Mouse (Mus musculus) limb, embryonic 11.5 days (tissue): Measurements from ENCODE around the gene Speer4b. TPM values are rescaled to one million over a fixed set of nuclear protein-coding genes. Genes with fewer than 3 reads are reported as not detected.
"Not testable (repeated sequence)": the region's sequence is repeated elsewhere in the genome, so short reads cannot be mapped to it uniquely, and the experiment has no call there.

ENCODE experiments used
- ATAC-seq: fragments of 200-750 bp; cut with Nextera tagmentation; 2 replicates; pipeline ENCODE4 v1.8.0; 2017; ENCODE audit warnings: low read depth; ENCODE audit not compliant: insufficient number of reproducible peaks, low FRiP score, low TSS enrichment
- DNase-seq: peaks from one replicate; pipeline ENCODE4 v3.0.0-alpha.2; 2015; ENCODE audit warnings: low spot score
- H3K27ac ChIP-seq: fragments of 300-500 bp; sonication (generic); replicated peaks from 2 replicates; pipeline ENCODE4 v1.5.1; 2014; ENCODE audit warnings: low read depth, mild to moderate bottlenecking, low read length
- H3K27me3 ChIP-seq: fragments of 300-500 bp; sonication (generic); 2 replicates; pipeline ENCODE4 v1.6.1; 2014; ENCODE audit warnings: mild to moderate bottlenecking, low read length, mixed read lengths; ENCODE audit not compliant: control insufficient read depth, insufficient read depth
- H3K36me3 ChIP-seq: fragments of 300-500 bp; sonication (generic); 2 replicates; pipeline ENCODE4 v1.6.1; 2014; ENCODE audit warnings: mild to moderate bottlenecking, low read length, moderate library complexity, mixed read lengths; ENCODE audit not compliant: control insufficient read depth, insufficient read depth
- H3K4me1 ChIP-seq: fragments of 300-500 bp; sonication (generic); 2 replicates; pipeline ENCODE4 v1.6.1; 2014; ENCODE audit warnings: low read length, mixed read lengths; ENCODE audit not compliant: control insufficient read depth, insufficient read depth
- H3K4me2 ChIP-seq: fragments of 300-500 bp; sonication (generic); 2 replicates; pipeline ENCODE4 v1.6.1; 2014; ENCODE audit warnings: low read depth, mild to moderate bottlenecking, moderate library complexity; ENCODE audit not compliant: severe bottlenecking
- H3K4me3 ChIP-seq: fragments of 300-500 bp; sonication (generic); 2 replicates; pipeline ENCODE4 v1.5.1; 2014; ENCODE audit warnings: low read depth, low read length
- H3K9ac ChIP-seq: fragments of 300-500 bp; sonication (generic); 2 replicates; pipeline ENCODE4 v1.6.1; 2014; ENCODE audit warnings: mild to moderate bottlenecking, low read length
- H3K9me3 ChIP-seq: fragments of 300-500 bp; sonication (generic); 2 replicates; pipeline ENCODE4 v1.6.1; 2016; ENCODE audit warnings: low read length; ENCODE audit not compliant: control insufficient read depth
- WGBS: fragments of 180-500 bp; shearing (Covaris S2); extraction: QIAGEN DNeasy Blood & Tissue Kit; methylation state at CpG from one replicate; pipeline ENCODE4 v1.1.7; 2014; 5-methylcytosine and 5-hydroxymethylcytosine counted together
- polyA plus RNA-seq: library from polyadenylated mRNA; unstranded; fragments of >200 nt; fragmentation: Nextera tagmentation; extraction: Ambion mirVana; gene quantifications from 2 replicates; pipeline ENCODE4 v1.2.1, GENCODE M21; 2014

The Speer4b gene
- polyA plus RNA-seq = not detected in 2 replicates

DNA sequence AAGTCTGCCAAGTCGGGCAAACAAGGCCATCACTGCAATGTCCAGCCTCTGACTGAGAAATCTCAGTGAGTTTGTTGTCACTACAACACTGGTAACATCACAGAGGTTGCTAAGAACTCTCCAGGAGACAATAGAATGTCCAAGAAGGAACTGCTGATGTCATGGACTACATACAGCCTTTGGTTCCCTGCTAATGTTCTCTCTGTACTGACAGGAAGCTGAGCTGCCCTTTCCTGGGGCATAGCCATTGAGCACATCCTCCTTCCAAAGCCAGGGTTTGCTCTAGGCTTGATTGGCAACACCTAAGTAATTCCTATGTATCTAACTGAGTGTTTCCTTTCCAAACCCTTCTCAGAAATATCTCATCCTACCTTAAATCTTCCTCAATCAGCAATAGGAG is at the start of gene Speer4b:
Gene Speer4b, minus strand, starts transcription at position 101 of the 400 bp plus-strand sequence.
- not testable (repeated sequence) for DNase-seq, H3K4me3 ChIP-seq, H3K4me2 ChIP-seq, H3K36me3 ChIP-seq, H3K27ac ChIP-seq, H3K9ac ChIP-seq, ATAC-seq, H3K9me3 ChIP-seq, H3K4me1 ChIP-seq, H3K27me3 ChIP-seq
- 45% methylated on average over 1 of the region's 1 CpGs for WGBS

DNA sequence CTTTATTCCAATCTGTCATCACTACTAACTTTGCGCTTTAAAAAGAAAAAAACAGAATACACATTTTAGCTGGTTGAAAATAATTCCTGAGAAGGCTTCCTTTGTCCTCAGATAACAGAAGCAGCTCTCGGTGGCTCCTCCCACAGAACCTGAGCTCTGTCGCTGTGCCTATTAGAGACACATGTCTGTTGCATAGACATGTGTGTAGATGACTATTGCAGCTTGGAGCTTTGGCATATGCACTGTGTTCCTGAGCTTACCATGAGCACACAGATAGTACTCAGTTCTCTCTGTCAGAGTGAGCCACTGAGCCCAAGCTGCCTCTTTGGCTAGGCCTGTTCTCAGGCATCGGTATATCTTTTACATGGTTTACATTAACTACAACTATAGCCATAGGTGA is 48.1 kb upstream of the Speer4b start:
- WGBS = 90% methylated on average over 4 of the region's 4 CpGs
- Histone ChIP-seq H3K9ac (no peak overlapping the region), H3K4me3 (no peak overlapping the region), H3K27me3 (no peaks in the 10 kb centered on the region), H3K27ac (no peak overlapping the region), H3K36me3 (no peaks in the 10 kb centered on the region), H3K4me1 (no peaks in the 10 kb centered on the region), H3K4me2 (no peak overlapping the region), H3K9me3 (no peaks in the 10 kb centered on the region)
- no peak for ATAC-seq
- DNase-seq = no peak

- peak; percentile 76 for DNase-seq
- no peak overlapping the region for H3K9ac ChIP-seq
- no peak overlapping the region for H3K4me2 ChIP-seq
- H3K4me3 ChIP-seq = no peak overlapping the region
- ATAC-seq = no peak
- H3K4me1 ChIP-seq = no peaks in the 10 kb centered on the region
- H3K9me3 ChIP-seq = no peaks in the 10 kb centered on the region
- 10% methylated on average over 2 of the region's 2 CpGs for WGBS
- H3K27me3 ChIP-seq = no peaks in the 10 kb centered on the region
- no peak overlapping the region for H3K27ac ChIP-seq
- no peaks in the 10 kb centered on the region for H3K36me3 ChIP-seq
Observed at GRCm38 (mm10) chr5:27544816-27545270, 43.6 kb upstream of the Speer4b start.

- no peak overlapping the region for H3K9ac ChIP-seq
- no peaks in the 10 kb centered on the region for H3K9me3 ChIP-seq
- no peak overlapping the region for H3K27ac ChIP-seq
- WGBS = 87% methylated on average over 1 of the region's 1 CpGs
- DNase-seq (no peak), ATAC-seq (no peak)
- no peaks in the 10 kb centered on the region for H3K27me3 ChIP-seq
- no peak overlapping the region for H3K4me2 ChIP-seq
- H3K4me3 ChIP-seq = no peak overlapping the region
- no peaks in the 10 kb centered on the region for H3K4me1 ChIP-seq
- no peaks in the 10 kb centered on the region for H3K36me3 ChIP-seq
Observed at GRCm38 (mm10) chr5:27526906-27527305, 25.7 kb upstream of the Speer4b start.

- no peak overlapping the region for H3K4me3 ChIP-seq
- no peaks in the 10 kb centered on the region for H3K4me1 ChIP-seq
- no peaks in the 10 kb centered on the region for H3K27me3 ChIP-seq
- H3K36me3 ChIP-seq = no peaks in the 10 kb centered on the region
- DNase-seq = no peak
- no peaks in the 10 kb centered on the region for H3K9me3 ChIP-seq
- no peak for ATAC-seq
- no peak overlapping the region for H3K9ac ChIP-seq
- no peak overlapping the region for H3K27ac ChIP-seq
- no peak overlapping the region for H3K4me2 ChIP-seq
Observed at GRCm38 (mm10) chr5:27518716-27519115, 17.5 kb upstream of the Speer4b start.

GRCm38 (mm10) chr5:27490942-27491341 is 10.3 kb downstream of the Speer4b start:
- 86% methylated on average over 4 of the region's 4 CpGs for WGBS
- no peak overlapping the region for H3K4me3 ChIP-seq
- no peak overlapping the region for H3K9ac ChIP-seq
- no peak overlapping the region for H3K4me2 ChIP-seq
- no peaks in the 10 kb centered on the region for H3K9me3 ChIP-seq
- no peaks in the 10 kb centered on the region for H3K36me3 ChIP-seq
- no peaks in the 10 kb centered on the region for H3K4me1 ChIP-seq
- no peak overlapping the region for H3K27ac ChIP-seq
- H3K27me3 ChIP-seq = no peaks in the 10 kb centered on the region
- ATAC-seq (no peak), DNase-seq (no peak)

DNA sequence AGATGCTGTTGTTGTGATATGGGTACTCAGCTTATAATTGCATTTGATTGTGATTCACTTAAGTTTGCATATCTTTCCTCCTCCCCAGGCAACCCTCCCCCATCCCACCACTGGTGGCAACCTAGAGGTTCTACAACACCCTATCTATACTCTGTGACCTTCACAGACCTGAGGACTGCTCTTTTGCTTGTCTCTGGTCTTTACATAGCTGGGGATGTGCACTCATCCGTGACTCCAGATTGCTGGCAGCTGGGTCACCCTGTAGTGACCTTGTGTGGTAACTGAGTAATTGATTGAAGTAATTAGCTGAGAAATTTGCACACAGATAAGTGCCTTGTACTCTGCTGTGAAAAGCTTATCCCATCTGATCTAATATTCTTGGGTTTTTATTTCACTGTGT is 15.1 kb downstream of the Speer4b start:
- H3K27me3 ChIP-seq = no peaks in the 10 kb centered on the region
- no peak overlapping the region for H3K4me2 ChIP-seq
- no peaks in the 10 kb centered on the region for H3K9me3 ChIP-seq
- ATAC-seq (no peak), DNase-seq (no peak)
- no peak overlapping the region for H3K4me3 ChIP-seq
- 68% methylated on average over 1 of the region's 1 CpGs for WGBS
- no peak overlapping the region for H3K9ac ChIP-seq
- H3K4me1 ChIP-seq = no peaks in the 10 kb centered on the region
- no peak overlapping the region for H3K27ac ChIP-seq
- H3K36me3 ChIP-seq = no peaks in the 10 kb centered on the region

- Histone ChIP-seq H3K4me3 (no peak overlapping the region), H3K4me2 (no peak overlapping the region), H3K36me3 (no peaks in the 10 kb centered on the region), H3K27ac (no peak overlapping the region), H3K9me3 (no peaks in the 10 kb centered on the region), H3K27me3 (no peaks in the 10 kb centered on the region), H3K4me1 (no peaks in the 10 kb centered on the region), H3K9ac (no peak overlapping the region)
- DNase-seq = no peak
- no peak for ATAC-seq
- WGBS = 83% methylated on average over 2 of the region's 2 CpGs
Observed at GRCm38 (mm10) chr5:27481706-27482105, 19.5 kb downstream of the Speer4b start.

DNA sequence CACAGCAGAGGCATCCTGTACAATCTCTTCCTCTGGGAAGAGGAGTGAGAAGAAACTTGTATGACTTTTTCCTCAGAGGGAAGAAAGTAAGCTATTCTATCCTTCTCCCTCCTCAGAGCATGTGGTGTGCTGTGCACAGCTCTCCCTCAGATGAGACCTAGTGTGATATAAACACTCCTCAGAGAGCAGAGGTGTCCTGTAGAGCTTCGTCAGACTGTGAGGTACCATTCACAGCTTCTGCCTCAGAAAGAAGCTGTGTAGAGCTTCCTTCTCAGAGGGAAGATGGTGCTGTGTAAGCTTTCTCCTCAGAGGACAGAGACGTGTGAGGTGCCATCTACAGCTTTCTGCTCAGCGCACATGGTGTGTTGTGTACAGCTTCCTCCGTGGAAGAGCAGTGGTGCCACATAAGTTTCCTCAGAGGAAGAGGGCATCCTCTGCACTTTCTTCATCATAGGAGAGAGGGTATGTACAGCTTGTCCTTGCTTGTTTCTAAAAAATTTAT is 26.2 kb downstream of the Speer4b start:
- no peak overlapping the region for H3K4me3 ChIP-seq
- H3K9ac ChIP-seq = no peak overlapping the region
- no peak overlapping the region for H3K4me2 ChIP-seq
- DNase-seq (no peak), ATAC-seq (no peak)
- H3K27ac ChIP-seq = no peak overlapping the region
- H3K9me3 ChIP-seq = no peaks in the 10 kb centered on the region
- no peaks in the 10 kb centered on the region for H3K27me3 ChIP-seq
- 77% methylated on average over 4 of the region's 4 CpGs for whole genome bisulfite sequencing
- H3K4me1 ChIP-seq = no peaks in the 10 kb centered on the region
- H3K36me3 ChIP-seq = no peaks in the 10 kb centered on the region
